Mouse (Mus musculus) gastrocnemius, postnatal 36 days (tissue): ENCODE measurements at regions not wholly inside any gene's neighbourhood (a gene's known extent, or its start where the extent isn't known, plus 50 kb on each side); places are given as distances from the start of the nearest gene placed in this dataset.
"Not testable (repeated sequence)": the region's sequence is repeated elsewhere in the genome, so short reads cannot be mapped to it uniquely, and the experiment has no call there.

Source experiments
- DNase-seq, 2 experiments: peaks; one replicate each; pipeline ENCODE4 v3.0.0; 2022
- intact Hi-C: fragments of 180-260 bp; cut with DNase I; formaldehyde crosslinking; loops from one replicate; pipeline ENCODE4 v1.15.1; 2025

GRCm38 (mm10) chr5:28775648-28776359 is 308.7 kb upstream of the Shh start:
- no peak for DNase-seq
- intact Hi-C loops = no loop called here

DNA sequence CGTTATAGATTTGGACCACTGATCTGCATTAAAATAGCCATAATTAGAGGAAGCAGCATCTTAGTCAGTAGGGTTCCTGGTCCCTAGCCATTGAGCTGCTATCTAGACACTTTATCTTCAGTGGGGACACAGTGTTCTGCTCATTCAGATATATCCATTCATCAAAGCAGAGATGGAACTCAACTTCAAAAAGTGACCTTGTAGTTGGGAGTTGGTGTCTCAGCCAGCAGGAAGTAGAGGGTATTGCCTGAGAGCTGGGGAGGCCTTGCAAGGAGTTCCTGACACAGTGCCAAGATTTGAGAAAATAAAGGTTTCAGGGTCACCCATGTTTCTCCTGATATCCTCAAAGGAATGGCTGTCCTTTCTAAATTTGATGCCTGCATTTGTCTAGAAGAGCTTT is 304.7 kb upstream of the Shh start:
- intact Hi-C loops = no loop called here

DNA sequence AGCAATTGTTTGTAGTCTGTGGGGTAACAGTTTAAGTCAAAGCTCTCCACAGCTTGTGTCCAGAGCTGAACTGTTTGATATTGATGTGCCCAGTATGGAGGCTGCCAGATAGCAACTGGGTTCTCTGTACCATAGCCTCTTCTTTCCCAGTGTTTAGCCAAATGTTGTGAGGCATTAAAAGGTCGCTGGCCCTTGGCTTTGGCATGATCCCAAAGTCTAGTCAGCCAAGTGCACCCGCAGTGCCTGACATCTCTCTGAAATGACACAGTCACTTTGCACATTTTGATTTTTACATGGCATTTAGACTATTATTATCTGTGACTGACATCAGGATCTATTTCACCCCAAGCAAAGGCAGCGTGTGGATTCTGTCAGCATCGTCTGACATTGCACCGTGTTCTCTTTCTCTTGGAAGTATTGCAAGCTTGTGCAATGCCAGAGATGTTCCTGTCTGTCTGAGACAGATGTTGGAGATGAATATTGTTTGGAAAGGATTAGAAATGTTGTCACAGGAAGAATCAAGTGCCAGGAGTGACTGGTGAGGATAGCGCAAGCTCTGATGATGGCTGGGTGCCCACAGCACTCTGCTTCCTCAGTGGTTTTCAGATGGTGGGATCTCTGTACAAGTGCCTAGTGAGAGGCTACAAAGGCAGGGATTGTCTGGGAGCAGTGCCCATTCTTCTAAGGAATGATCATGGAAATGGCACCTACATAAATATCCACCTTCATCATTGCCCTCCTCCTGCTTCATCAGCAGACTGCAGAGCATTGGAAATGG is 289.3 kb upstream of the Shh start:
- DNase-seq = no peak
- intact Hi-C loops = no loop called here

More for the DNA sequence above, 304.7 kb upstream of the Shh start:
- DNase-seq = no peak

- DNase-seq, intact Hi-C loops: not testable (repeated sequence)
These were observed 284.8 kb upstream of the Shh start for GRCm38 (mm10) chr5:28751821-28752220.

- intact Hi-C loops = no loop called here
- DNase-seq = no peak
These were observed 267.7 kb upstream of the Shh start for GRCm38 (mm10) chr5:28734768-28735167.

DNA sequence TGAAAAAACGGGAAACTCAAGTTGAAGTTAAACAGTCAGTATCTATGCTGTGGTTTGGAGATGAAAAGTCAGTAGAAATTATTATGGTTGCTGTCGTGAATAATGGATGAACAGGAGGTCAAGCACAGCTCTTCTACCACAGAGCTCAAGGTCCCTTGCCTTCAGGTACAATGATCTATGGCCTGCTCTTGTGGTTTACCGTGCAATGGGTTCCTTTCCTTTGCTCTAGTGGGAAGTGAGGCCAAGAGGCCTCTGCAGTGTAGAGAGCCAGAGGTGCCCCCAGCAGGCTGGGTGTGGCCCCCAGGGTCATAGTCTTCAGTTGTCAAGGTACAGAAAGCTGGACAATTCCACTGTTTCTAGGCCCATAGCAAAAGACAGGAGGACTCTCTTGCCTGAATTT is 255.0 kb upstream of the Shh start:
- no peak for DNase-seq
- intact Hi-C loops = no loop called here

DNA sequence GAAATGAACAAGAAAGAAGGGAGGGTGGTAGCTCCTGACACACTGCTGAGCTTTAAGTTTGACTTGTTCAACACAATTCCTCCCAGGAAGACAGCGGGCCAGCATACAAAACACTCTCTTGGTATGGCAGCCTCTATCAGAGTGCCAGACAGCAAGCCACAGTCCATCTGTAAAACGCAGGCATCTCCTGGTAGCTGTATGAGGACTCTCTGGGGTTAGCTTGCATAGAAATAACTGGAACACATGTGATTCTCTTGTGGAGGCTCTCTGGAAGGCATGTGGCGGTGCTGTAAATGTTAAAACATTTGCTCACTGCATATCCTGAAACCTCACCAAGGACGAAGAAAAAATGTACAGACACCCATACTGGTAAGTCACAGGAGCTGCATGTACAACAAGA is 247.9 kb upstream of the Shh start:
- no peak for DNase-seq
- intact Hi-C loops = no loop called here

GRCm38 (mm10) chr5:28710517-28710916 is 243.5 kb upstream of the Shh start:
- intact Hi-C loops = no loop called here
- no peak for DNase-seq

DNA sequence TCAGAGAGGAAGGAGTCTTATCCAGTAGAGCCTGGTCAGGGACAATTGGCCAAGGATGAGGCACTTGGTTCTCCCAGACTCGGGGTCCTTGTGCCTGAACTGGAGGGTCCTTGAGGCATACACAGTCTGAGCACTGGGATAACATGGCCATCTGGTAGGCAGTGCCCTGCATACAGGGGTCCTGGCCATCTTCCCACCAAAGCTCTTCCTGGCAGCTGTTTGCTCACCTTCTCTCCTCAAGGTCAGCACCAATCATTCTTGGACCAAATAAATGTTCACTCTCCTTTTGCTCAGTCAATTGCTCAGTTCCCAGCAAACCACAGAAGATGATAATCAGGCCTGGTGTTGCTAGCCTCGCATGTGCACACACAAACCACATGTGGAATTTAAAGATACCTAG is 242.6 kb upstream of the Shh start:
- intact Hi-C loops = no loop called here
- DNase-seq = no peak

- intact Hi-C loops = no loop called here
These were observed 237.3 kb upstream of the Shh start for GRCm38 (mm10) chr5:28704359-28704758.

DNA sequence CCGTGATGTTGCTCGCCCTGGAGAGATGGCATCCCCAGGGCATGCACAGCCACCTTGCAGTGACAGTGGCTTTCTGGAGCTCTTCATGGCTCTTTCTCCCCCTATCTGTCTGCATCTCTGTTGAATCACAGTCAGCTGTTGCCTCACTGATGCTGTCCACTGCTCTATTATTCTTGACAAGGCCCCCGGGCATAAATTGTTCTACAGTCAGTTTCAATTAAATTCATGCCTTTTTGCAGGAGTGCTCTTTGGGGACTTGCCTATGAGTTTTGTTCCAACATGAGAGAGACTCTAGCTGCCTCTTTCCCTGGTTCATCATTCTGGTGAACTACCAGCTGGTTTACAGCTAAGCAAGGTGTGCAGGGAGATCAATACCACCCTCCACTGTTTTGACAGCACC is 229.9 kb upstream of the Shh start:
- DNase-seq = no peak
- intact Hi-C loops = no loop called here

More at GRCm38 (mm10) chr5:28704359-28704758, 237.3 kb upstream of the Shh start:
- DNase-seq = no peak

GRCm38 (mm10) chr5:28690110-28690509 is 223.1 kb upstream of the Shh start:
- intact Hi-C loops = no loop called here
- no peak for DNase-seq

DNA sequence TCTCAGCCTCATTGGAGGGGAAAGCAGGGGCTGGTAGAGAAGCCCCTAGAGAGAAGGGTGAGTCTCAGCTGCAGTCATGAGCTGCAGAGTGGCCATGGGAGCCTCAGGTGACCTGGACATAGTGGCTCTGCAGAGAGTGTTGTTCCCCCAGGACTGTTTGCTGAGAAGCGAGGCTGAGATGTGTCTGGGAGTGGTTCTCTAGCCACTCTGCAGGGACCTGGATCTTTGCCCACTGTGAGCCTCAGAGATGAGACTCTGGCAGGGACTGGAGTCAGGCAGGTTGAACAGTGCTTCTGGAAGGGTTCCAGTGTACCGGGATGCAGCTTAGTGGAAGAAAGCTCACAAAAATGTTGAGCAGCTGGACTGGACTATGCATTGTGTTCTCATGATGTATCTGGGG is 222.6 kb upstream of the Shh start:
- intact Hi-C loops = no loop called here
- no peak for DNase-seq

DNA sequence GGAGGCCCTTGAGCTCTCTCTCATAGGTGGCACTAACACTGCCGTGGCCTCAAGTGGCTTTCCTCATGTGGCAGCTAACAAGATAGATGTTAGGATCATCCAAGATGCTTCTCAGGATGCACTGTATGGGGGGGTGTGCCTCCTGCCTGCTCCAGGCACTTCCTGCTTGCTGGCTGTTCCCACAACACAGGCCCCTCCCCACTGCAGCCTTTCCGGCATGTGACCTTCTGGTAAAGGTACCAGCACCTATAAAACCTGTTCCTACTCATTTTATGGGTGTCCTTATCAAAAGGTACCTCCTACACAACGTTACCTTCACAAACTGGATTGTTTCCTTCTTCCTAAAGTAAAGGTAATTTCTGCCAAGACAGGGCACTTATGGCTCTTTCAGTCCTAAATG is 222.1 kb upstream of the Shh start:
- no peak for DNase-seq
- intact Hi-C loops = no loop called here

- DNase-seq = no peak
- intact Hi-C loops = no loop called here
These were observed 215.8 kb upstream of the Shh start for GRCm38 (mm10) chr5:28682821-28683220.

- intact Hi-C loops = no loop called here
- no peak for DNase-seq
These were observed 213.3 kb upstream of the Shh start for GRCm38 (mm10) chr5:28680311-28680710.

DNA sequence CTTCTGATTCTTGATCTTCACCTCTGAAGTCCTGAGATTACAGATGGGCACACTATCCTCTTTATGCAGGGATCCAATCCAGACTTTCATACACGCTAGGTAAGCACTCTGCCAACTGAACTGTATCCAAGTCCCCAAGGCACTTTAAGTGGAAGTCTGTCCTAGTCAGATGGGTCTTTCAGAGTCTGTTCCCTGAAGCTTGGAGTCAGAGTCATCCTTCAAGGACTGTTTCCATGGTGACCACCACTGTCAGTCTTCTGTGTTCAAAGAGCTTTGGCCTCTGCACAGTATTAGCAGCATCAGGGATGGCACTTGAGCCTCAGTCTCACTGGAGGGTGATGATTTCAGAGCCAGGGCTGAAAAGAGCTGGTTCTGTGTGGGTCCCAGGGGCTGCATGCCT is 212.7 kb upstream of the Shh start:
- intact Hi-C loops = no loop called here
- no peak for DNase-seq

GRCm38 (mm10) chr5:28630186-28630585 is 163.1 kb upstream of the Shh start:
- intact Hi-C loops = no loop called here
- no peak for DNase-seq

GRCm38 (mm10) chr5:28611885-28612284 is 144.8 kb upstream of the Shh start:
- DNase-seq = no peak
- intact Hi-C loops = no loop called here

DNA sequence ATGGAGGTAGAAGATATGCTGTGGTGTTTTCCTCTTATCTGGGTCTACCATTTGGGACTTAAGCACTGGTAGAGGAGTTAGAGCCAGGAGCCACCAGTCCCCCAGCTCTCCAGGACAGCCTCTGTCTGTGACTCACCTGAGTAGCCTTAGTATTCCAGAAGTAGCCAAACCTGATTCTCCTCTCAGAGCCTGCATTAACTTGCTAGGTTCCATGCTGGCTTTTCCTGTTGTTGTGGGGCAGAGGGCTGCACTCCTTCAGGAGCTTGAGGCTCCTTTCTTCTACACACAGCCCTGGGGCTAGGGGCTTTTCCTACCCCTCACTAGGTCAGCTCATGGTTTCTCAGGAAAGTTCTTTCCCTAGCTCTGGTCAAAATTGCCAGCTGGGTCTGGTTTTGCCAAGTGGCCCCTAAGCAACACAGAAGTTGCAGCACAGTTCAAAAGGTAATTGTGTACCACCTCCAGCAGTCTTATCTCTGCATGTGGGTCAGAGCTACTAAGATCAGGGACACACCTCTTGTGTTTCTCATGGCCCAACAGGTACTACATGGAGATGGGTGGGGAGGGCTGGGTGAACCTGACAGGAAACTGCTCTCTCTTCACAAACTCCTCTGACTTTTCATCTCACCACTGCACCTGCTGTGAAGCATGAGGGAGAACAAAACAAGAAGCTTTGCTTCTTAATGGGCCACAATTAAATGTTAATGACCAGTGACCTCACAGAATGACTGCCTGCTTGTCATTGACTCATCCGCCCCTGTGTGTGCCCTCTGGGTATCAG is 129.7 kb upstream of the Shh start:
- intact Hi-C loops = no loop called here

GRCm38 (mm10) chr5:28571347-28571998 is 104.4 kb upstream of the Shh start:
- no peak for DNase-seq
- intact Hi-C loops = no loop called here

More for the DNA sequence above, 129.7 kb upstream of the Shh start:
- DNase-seq = no peak
